Mouse (Mus musculus) stomach, postnatal 0 days (tissue): ENCODE results near the gene Cd5. TPM values are rescaled to one million over a fixed set of nuclear protein-coding genes. Genes with fewer than 3 reads are reported as not detected.

Source experiments
- ATAC-seq: fragments of 200-750 bp; cut with Nextera tagmentation; 2 replicates; pipeline ENCODE4 v1.8.0; 2017; ENCODE audit not compliant: low FRiP score, low TSS enrichment
- DNase-seq: peaks from one replicate; pipeline ENCODE4 v3.0.0-alpha.2; 2016; ENCODE audit warnings: low spot score
- H3K27ac ChIP-seq: fragments of 300-500 bp; sonication (generic); replicated peaks from 2 replicates; pipeline ENCODE4 v1.5.1; 2014; ENCODE audit warnings: mild to moderate bottlenecking, control low read depth
- H3K27me3 ChIP-seq: fragments of 300-500 bp; sonication (generic); 2 replicates; pipeline ENCODE4 v1.6.1; 2014; ENCODE audit warnings: low read length; ENCODE audit not compliant: control insufficient read depth, insufficient read depth
- H3K36me3 ChIP-seq: fragments of 300-500 bp; sonication (generic); 2 replicates; pipeline ENCODE4 v1.6.1; 2014; ENCODE audit warnings: low read length, mixed read lengths; ENCODE audit not compliant: control insufficient read depth, insufficient read depth
- H3K4me1 ChIP-seq: fragments of 300-500 bp; sonication (generic); replicated peaks from 2 replicates; pipeline ENCODE4 v1.6.1; 2014; ENCODE audit warnings: antibody characterized with exemption; ENCODE audit not compliant: control insufficient read depth, insufficient read depth
- H3K4me2 ChIP-seq: fragments of 300-500 bp; sonication (generic); replicated peaks from 2 replicates; pipeline ENCODE4 v1.6.1; 2014; ENCODE audit warnings: low read depth, mild to moderate bottlenecking, control low read depth, moderate library complexity
- H3K4me3 ChIP-seq: fragments of 300-500 bp; sonication (generic); 2 replicates; pipeline ENCODE4 v1.5.1; 2014; ENCODE audit warnings: low read depth, low read length, control low read depth
- H3K9ac ChIP-seq: fragments of 300-500 bp; sonication (generic); 2 replicates; pipeline ENCODE4 v1.6.1; 2014; ENCODE audit warnings: mild to moderate bottlenecking, low read length, control low read depth, mixed read lengths
- H3K9me3 ChIP-seq: fragments of 300-500 bp; sonication (generic); 2 replicates; pipeline ENCODE4 v1.6.1; 2016; ENCODE audit warnings: low read length; ENCODE audit not compliant: control insufficient read depth
- CTCF ChIP-seq: IDR thresholded peaks from 2 replicates; pipeline ENCODE4 v1.5.1; 2016; ENCODE audit warnings: antibody characterized with exemption, low read depth, mild to moderate bottlenecking, moderate library complexity
- EP300 ChIP-seq: optimal IDR thresholded peaks from 2 replicates; pipeline ENCODE3; 2016; ENCODE audit warnings: antibody characterized with exemption
- WGBS: fragments of 180-500 bp; shearing (Covaris S2); extraction: QIAGEN DNeasy Blood & Tissue Kit; methylation state at CpG from one replicate; pipeline ENCODE4 v1.1.7; 2014; 5-methylcytosine and 5-hydroxymethylcytosine counted together
- polyA plus RNA-seq: library from polyadenylated mRNA; unstranded; fragments of >200 nt; fragmentation: Nextera tagmentation; extraction: Ambion mirVana; gene quantifications from 2 replicates; pipeline ENCODE4 v1.2.1, GENCODE M21; 2015

Cd5 gene
- polyA plus RNA-seq, 1 experiment from 2014 or later: 1.8 TPM

DNA sequence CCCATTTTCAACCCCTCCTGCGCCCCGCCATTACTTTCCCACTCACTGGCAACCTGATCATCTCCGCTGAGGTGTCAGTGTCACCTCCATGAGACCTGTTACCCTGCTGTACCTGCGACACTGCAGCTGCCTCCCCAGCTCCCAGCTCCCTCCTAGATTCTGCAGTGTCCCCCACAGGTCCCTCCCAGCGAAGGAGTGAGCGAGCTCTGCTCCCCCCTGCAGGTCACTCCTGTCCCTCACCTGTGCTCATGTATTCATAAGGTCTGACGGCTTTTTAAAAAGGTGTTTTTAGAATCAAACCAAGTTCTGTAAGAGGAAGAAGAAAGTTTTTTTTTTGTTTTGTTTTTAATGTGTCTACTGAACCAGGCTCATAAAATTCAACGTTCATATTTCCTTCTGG lies 36.7 kb downstream of the Cd5 start:
- WGBS: 74% methylated on average over 8 of the region's 8 CpGs
- Histone ChIP-seq H3K4me3 (no peak overlapping the region), H3K27me3 (no peaks in the 10 kb centered on the region), H3K36me3 (peaks cover 4% of the 10 kb centered on the region), H3K9ac (no peak overlapping the region), H3K4me2 (no peak overlapping the region), H3K27ac (peak overlapping the region; percentile 67; the same call in 1 of the 2 replicates), H3K9me3 (no peaks in the 10 kb centered on the region), H3K4me1 (peaks cover 36% of the 10 kb centered on the region)
- ATAC-seq: no peak
- TF ChIP-seq EP300: no peak
- peak; percentile 56 for TF ChIP-seq CTCF
- DNase-seq: peak; percentile 65

DNA sequence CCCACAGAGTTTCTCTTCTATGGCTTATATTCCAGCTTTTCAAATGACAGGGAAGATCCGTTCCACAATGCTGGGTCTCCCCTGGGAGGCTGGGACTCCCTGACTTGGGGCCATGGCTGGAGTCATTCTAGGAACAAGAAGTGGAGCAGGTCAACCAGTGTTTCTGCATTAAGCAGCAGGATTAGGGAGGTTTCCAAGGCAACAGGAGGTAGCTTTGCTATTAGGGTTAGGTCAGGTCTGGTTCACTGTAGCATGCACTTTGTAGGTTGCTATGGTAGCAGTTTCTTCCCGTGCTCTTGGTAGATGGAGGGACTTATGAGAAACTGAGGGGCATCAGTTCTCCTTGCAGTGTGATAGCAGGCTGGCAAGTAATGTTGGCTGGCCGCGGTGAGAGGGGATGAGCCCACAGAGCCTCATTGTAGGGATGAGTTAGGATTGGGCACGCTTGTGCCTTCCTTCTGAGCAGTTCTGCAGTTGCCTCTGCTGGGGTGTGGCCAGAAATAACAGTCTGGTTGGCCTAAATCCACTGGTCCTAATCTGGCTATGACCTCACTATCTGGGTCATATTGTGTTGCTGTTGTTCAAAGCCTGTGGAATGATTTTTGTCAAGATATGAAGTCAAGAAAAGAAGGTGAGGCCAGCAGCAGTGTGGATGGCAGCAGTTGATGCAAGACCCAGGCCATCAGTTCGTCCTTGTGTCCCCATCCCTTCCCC lies 37.6 kb downstream of the Cd5 start:
- peak overlapping the region; percentile 11 for H3K4me2 ChIP-seq
- ATAC-seq (no peak), DNase-seq (no peak)
- H3K9ac ChIP-seq: no peak overlapping the region
- peak overlapping the region; percentile 67 for H3K27ac ChIP-seq
- H3K4me3 ChIP-seq: no peak overlapping the region
- H3K27me3 ChIP-seq: no peaks in the 10 kb centered on the region
- TF ChIP-seq CTCF: no peak
- no peak for TF ChIP-seq EP300
- H3K36me3 ChIP-seq: no peaks in the 10 kb centered on the region
- H3K9me3 ChIP-seq: no peaks in the 10 kb centered on the region
- 68% methylated on average over 6 of the region's 6 CpGs for WGBS
- H3K4me1 ChIP-seq: peaks cover 40% of the 10 kb centered on the region

DNA sequence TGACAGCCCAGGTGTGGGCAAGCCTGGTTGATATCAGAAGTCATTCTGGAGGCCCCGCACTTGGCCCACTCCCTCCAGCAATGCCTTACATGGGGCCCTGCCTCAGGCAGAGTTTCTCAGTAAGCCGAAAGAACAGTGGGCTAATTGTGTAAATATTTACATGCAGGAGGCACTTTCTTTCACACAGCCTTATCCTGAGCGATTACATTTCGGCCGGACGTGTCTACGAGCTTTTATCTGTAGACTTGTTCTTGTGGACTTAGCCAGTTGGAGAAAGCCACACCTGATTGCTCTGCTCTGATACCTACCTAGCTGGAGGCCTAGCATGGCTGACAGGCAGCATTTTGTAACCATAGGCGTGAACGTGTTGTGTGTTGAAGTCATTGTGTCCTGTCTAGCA lies 39.0 kb downstream of the Cd5 start:
- peaks cover 40% of the 10 kb centered on the region for H3K4me1 ChIP-seq
- peak; percentile 76 for DNase-seq

DNA sequence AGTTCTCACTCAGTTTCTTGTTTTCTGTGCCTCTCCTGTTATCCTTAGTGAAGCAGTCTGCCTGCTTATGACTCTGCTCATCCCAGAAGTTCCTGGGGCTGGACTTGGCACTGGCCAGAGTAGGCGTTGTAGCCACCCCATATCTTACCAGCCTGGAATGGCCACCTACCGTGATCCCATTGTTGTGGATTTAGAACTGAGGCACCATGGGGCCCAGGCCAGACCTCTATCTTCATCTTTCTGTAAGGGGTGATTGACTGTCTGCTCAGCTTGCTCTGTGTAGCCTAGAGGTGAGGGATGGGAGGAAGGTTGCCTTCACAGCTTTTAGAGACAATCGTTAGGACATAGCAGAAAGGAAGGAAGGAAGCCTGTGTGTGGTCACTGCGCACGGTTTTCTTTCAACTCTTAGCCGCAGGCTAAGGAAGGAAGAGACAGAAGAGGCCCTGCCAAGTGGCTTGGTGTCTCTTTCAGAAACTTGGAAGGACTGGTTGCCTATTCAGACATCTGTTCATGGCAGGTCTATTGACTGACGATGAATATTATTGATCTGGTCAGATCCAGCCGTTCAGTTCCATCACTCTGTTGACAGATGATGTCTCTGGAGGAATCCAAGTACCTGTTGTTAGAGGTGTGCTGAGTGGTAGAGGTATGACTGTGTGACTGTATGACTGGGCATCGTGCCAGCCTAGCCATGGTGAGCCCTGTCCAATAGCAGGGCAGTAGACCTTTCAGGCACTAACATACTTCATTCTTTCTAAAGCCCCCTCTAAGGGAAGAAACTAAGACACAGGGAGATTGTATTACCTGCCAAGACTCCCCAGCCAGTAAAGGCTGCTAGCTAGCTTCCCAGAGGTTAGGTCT lies 40.4 kb downstream of the Cd5 start:
- Histone ChIP-seq H3K4me2 (0 out of 2 replicates have a peak overlapping the region, but pooled peaks have one; percentile 17), H3K4me3 (no peak overlapping the region), H3K36me3 (no peaks in the 10 kb centered on the region), H3K4me1 (peaks cover 40% of the 10 kb centered on the region), H3K27me3 (no peaks in the 10 kb centered on the region), H3K9me3 (no peaks in the 10 kb centered on the region), H3K9ac (no peak overlapping the region), H3K27ac (peak overlapping the region; percentile 92)
- 68% methylated on average over 9 of the region's 9 CpGs for WGBS
- DNase-seq (peak; percentile 60), ATAC-seq (peak; percentile 33; the same call in 1 of the 2 replicates)
- no peak for TF ChIP-seq EP300
- no peak for TF ChIP-seq CTCF

More for the DNA sequence above, 39.0 kb downstream of the Cd5 start:
- TF ChIP-seq EP300 (no peak), CTCF (no peak)
- H3K4me3 ChIP-seq: no peak overlapping the region
- WGBS: 12% methylated on average over 9 of the region's 9 CpGs
- H3K36me3 ChIP-seq: no peaks in the 10 kb centered on the region
- H3K4me2 ChIP-seq: peak overlapping the region; percentile 34
- H3K9me3 ChIP-seq: no peaks in the 10 kb centered on the region
- peak; percentile 87 for ATAC-seq
- H3K9ac ChIP-seq: no peak overlapping the region
- H3K27me3 ChIP-seq: no peaks in the 10 kb centered on the region
- peak overlapping the region; percentile 92 for H3K27ac ChIP-seq

DNA sequence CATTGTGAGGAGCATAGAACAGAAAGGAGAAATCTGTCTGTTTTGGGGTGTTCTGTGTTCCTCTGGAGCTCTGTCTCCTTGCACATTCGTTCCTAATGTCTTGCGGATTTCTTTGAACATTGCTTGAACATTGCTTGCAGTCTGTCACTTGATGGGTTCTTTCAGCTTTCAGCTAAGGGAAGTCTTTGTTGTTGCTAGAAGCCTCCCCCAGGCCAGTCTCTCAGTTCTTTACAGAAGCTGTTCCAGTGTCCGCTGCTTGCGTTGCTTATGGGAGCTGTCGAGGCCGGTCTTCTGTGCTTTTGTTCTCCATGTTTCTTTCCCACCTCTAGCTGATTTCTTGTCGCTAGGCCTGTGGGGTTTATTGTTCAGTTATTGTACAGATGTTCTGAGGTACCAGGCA lies 43.0 kb downstream of the Cd5 start:
- no peaks in the 10 kb centered on the region for H3K36me3 ChIP-seq
- no peak overlapping the region for H3K9ac ChIP-seq
- no peaks in the 10 kb centered on the region for H3K9me3 ChIP-seq
- ATAC-seq (no peak), DNase-seq (no peak)
- H3K4me3 ChIP-seq: no peak overlapping the region
- H3K4me1 ChIP-seq: peaks cover 31% of the 10 kb centered on the region
- 51% methylated on average over 7 of the region's 7 CpGs for WGBS
- H3K27ac ChIP-seq: 0 out of 2 replicates have a peak overlapping the region, but pooled peaks have one; percentile 61
- no peak for TF ChIP-seq EP300
- TF ChIP-seq CTCF: no peak
- no peaks in the 10 kb centered on the region for H3K27me3 ChIP-seq
- no peak overlapping the region for H3K4me2 ChIP-seq
